Mouse (Mus musculus): ENCODE measurements around the gene Sema3g.

DNA sequence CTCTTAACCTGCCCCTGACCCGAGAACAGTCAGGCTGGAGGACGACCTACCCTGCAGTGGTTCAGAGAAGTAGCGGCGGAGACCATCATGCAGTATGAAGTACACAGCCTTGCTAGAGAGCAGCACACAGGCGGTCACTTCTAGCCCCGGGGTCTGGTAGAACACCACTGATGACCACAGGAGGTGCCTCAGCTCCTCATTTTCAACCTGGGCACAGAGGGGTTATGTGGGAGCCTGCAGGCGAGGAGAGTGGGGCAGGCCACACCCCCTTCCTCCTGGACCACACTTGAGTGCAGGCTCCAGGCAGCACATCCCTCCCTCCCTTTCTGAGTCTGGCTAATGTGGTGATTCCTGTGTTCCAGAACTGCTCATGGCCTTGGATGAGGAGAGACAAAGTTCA lies 44.1 kb upstream of the Sema3g start:
- TF ChIP-seq USF2 (IDR thresholded peaks at IDR 0.05; ENCODE audit: borderline replicate concordance in 1 of 2, insufficient read depth in 1 of 2, low read depth in 1 of 2, low read length in 2 of 2) (no peak), MAX (IDR thresholded peaks at IDR 0.05; ENCODE audit: low read length) (no peak), TAL1 (IDR thresholded peaks at IDR 0.05; ENCODE audit: low read length) (no peak), MXI1 (IDR thresholded peaks at IDR 0.05; ENCODE audit: low read depth, low read length) (no peak), POLR2A (IDR thresholded peaks at IDR 0.05; ENCODE audit: control insufficient read depth in 1 of 2, insufficient read depth in 1 of 2, low read depth in 1 of 2, low read length in 2 of 2, poor library complexity in 1 of 2) (no peak), TCF12 (IDR thresholded peaks at IDR 0.05; ENCODE audit: low read depth, low read length) (no peak), HCFC1 (IDR thresholded peaks at IDR 0.05; ENCODE audit: low read depth, low read length) (no peak), SMC3 (IDR thresholded peaks at IDR 0.05; ENCODE audit: low read depth, low read length) (no peak), MYB (IDR thresholded peaks at IDR 0.05; ENCODE audit: low read depth, low read length) (no peak), ETS1 (IDR thresholded peaks at IDR 0.05; ENCODE audit: low read depth, low read length) (no peak), EP300 (IDR thresholded peaks at IDR 0.05; ENCODE audit: low read depth in 1 of 2, low read length in 2 of 2) (no peak)
